Mouse (Mus musculus) hindbrain, embryonic 10.5 days (tissue): Measurements from ENCODE around the gene Smim24. TPM values are rescaled to one million over a fixed set of nuclear protein-coding genes. Genes with fewer than 3 reads are reported as not detected.

Experiments
- DNase-seq: peaks from one replicate; pipeline ENCODE4 v3.0.0-alpha.2; 2017; ENCODE audit warnings: low spot score
- H3K27ac ChIP-seq: fragments of 300-500 bp; sonication (generic); 2 replicates; pipeline ENCODE4 v1.5.1; 2016; ENCODE audit warnings: mild to moderate bottlenecking, moderate library complexity
- H3K27me3 ChIP-seq: fragments of 300-500 bp; sonication (generic); 2 replicates; pipeline ENCODE4 v1.6.1; 2016; ENCODE audit warnings: mild to moderate bottlenecking; ENCODE audit not compliant: poor library complexity, insufficient read depth, severe bottlenecking
- H3K36me3 ChIP-seq: fragments of 300-500 bp; sonication (generic); 2 replicates; pipeline ENCODE4 v1.6.1; 2016; ENCODE audit warnings: mild to moderate bottlenecking, moderate library complexity
- H3K4me1 ChIP-seq: fragments of 300-500 bp; sonication (generic); replicated peaks from 2 replicates; pipeline ENCODE4 v1.6.1; 2016; ENCODE audit warnings: mild to moderate bottlenecking
- H3K4me3 ChIP-seq: fragments of 300-500 bp; sonication (generic); 2 replicates; pipeline ENCODE4 v1.5.1; 2016; ENCODE audit warnings: mild to moderate bottlenecking, moderate library complexity
- H3K9me3 ChIP-seq: fragments of 300-500 bp; sonication (generic); 2 replicates; pipeline ENCODE4 v1.6.1; 2016; ENCODE audit warnings: mild to moderate bottlenecking, moderate library complexity
- WGBS: fragments of 180-500 bp; shearing (Covaris S2); methylation state at CpG from one replicate; pipeline ENCODE4 v1.1.7; 2016; 5-methylcytosine and 5-hydroxymethylcytosine counted together
- polyA plus RNA-seq: library from polyadenylated mRNA; unstranded; fragments of >200 nt; fragmentation: Nextera tagmentation; extraction: Ambion mirVana; gene quantifications from 2 replicates; pipeline ENCODE4 v1.2.1, GENCODE M21; 2016

Gene Smim24
- polyA plus RNA-seq, 1 experiment from 2014 or later: 3.0 TPM

DNA sequence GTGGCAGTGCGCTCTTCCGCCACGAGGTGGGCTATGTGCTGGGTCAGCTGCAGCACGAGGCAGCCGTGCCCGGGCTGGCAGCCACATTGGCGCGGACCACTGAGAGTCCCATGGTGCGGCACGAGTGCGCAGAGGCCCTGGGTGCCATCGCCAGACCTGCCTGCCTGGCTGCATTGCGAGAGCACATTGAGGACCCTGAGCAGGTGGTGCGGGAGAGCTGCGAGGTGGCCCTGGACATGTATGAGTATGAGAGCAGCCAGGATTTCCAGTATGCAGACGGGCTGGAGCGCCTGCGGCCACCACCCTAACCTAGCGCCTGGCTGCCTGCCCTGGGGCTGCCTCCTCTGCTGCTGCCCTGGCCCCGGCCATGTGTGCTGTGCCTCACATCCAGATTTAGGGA is 5.1 kb upstream of the Smim24 start:
- Histone ChIP-seq H3K27me3 (peaks cover 4% of the 10 kb centered on the region), H3K27ac (0 out of 2 replicates have a peak overlapping the region, but pooled peaks have one; percentile 29), H3K9me3 (no peaks in the 10 kb centered on the region), H3K4me3 (no peak overlapping the region), H3K36me3 (peaks cover 46% of the 10 kb centered on the region), H3K4me1 (peaks cover 42% of the 10 kb centered on the region)
- 94% methylated on average over 20 of the region's 20 CpGs for WGBS
- DNase-seq: no peak

DNA sequence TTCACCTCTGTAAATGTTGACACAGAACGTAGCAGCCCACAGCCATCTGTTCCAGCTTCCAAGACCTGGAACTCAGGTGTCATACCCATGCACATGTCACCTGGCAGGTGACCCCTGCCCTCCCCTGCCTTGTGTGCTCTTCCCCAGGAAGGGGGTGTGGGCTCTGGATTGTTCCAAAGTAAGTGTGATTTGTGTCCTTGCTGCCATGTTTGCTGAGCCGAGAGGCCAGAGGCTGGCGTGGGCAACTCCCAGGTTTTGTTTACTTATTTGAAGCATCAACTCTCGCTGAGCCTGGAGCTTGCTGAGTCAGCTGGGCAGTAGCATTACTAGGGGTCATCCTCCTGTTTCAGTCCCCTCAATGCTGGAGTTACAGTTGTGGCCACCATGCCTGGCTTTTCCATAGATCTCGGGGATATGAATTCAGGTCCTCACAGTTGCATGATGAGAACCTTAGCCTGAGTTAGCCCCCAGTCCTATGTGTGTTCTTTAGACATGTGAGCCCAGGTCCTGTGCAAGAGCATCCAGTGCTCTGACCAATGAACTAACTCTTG is 4.3 kb upstream of the Smim24 start, which contains the start of gene Gm48552:
Gene Gm48552 (plus strand): TSS at position 501 of the 551 bp plus-strand sequence.
- Histone ChIP-seq H3K36me3 (peaks cover 46% of the 10 kb centered on the region), H3K27me3 (peaks cover 7% of the 10 kb centered on the region), H3K4me1 (peaks cover 51% of the 10 kb centered on the region), H3K4me3 (no peak within 1 kb of the TSS), H3K9me3 (no peaks in the 10 kb centered on the region), H3K27ac (peak within 1 kb of the TSS; percentile 37)
- DNase-seq: no peak
- WGBS: 91% methylated on average over 5 of the region's 5 CpGs

DNA sequence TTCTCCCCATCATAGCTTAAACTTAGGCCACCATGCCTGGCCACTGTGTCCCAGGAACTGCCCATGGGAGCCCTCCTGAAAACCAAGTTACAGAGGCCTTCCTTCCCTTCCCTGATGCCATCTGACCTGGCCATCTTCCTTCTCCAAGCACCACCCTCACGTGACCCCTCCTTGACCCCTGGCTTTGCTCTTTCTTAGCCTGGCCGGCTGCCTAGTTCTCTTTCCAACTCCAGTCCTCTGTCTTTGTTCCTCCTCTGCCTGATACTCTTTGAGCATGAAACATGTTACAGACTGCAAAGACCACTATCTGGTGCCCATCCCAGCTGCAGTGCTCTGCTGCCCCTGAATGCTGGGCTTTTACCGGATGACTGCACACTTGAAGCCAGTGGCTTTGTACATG is 3.5 kb upstream of the Smim24 start:
- Histone ChIP-seq H3K4me3 (no peak overlapping the region), H3K27me3 (peaks cover 10% of the 10 kb centered on the region), H3K27ac (peak overlapping the region; percentile 37), H3K4me1 (peaks cover 57% of the 10 kb centered on the region), H3K9me3 (no peaks in the 10 kb centered on the region), H3K36me3 (peaks cover 46% of the 10 kb centered on the region)
- WGBS: 49% methylated on average over 3 of the region's 3 CpGs
- no peak for DNase-seq

DNA sequence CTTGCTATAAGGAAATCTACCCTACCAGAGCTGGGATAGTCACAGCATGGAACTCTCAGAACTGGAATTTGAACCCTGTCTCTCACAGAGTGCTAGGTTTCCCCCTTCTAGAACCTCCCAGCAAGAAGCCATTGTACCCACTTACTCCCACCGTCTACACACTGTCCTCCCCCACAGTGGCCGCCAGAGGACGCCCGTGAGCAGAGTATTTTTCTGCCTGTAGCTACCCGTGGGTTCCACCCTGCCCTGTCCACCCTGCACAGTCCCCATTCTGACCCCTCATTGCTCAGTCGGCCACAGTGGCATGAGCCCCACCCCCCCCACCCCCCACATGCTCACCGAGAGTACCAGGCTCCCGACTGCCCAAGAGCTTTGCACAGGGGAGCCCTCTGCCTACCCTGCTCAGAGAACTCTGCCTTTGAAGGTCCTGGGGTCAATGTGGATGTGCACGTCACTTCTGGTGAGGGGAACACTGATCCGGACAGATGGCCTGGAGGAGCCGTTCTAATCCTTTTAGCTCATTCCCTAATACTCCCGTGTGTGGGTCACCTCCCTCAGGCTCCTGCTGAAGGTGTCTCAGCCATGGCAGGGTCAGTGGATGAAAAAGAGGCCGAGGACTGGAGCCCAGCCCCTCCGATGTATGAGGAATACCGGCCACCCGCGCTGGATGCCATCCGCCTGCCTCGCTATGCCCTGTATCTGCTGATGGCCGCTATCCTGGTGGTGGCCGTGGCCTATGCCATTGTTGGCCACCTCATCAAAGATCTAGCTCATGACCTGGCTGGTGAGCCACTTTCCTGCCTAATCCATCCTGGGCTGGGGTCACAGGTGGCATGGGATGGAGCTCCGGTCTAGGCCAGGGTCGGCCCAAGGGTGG is 2.8 kb upstream of the Smim24 start:
- peak; percentile 78 for DNase-seq
- 65% methylated on average over 23 of the region's 23 CpGs for WGBS
- Histone ChIP-seq H3K27ac (peak overlapping the region; percentile 37), H3K36me3 (peaks cover 46% of the 10 kb centered on the region), H3K9me3 (no peaks in the 10 kb centered on the region), H3K4me1 (peaks cover 52% of the 10 kb centered on the region), H3K4me3 (no peak overlapping the region), H3K27me3 (peaks cover 10% of the 10 kb centered on the region)

DNA sequence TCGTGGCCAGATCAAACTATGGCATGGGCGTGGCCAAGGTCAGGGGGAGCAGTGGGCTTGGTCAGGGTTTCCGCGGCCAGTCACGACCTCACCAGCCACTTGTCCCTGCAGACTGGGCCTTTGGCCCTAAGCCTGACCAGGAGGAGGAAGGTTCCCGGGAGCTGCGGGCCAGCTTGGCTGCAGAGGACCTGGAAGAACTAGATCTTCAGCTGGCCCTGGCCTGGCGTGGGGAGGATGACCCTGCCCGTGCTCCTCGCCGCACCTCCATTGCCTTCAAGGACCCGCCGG is 2.2 kb upstream of the Smim24 start:
- no peaks in the 10 kb centered on the region for H3K9me3 ChIP-seq
- peaks cover 10% of the 10 kb centered on the region for H3K27me3 ChIP-seq
- peaks cover 47% of the 10 kb centered on the region for H3K4me1 ChIP-seq
- 91% methylated on average over 13 of the region's 13 CpGs for WGBS
- peaks cover 46% of the 10 kb centered on the region for H3K36me3 ChIP-seq
- no peak for DNase-seq
- no peak overlapping the region; the same call in 1 of the 2 replicates for H3K27ac ChIP-seq
- no peak overlapping the region for H3K4me3 ChIP-seq

DNA sequence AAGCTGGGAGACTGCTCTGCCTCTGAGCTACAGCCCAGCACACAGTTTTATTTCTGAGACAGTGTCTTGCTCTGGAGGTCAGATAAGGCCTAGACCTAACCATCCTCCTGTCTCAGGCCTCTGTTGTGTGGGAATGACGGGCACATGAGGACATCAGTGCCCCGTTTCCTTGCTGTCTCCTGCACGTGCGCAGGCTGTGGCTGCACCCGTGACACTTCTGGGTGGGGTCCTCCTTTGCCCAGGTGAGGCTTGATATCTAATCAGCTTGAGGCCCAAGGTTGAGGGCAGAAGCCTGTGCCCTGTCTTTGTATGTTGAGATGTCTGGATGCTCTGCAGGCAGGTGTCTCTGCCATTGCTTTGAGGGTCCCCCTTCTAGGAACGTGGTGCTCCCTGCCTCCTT is 581 bp upstream of the Smim24 start:
- Histone ChIP-seq H3K4me1 (peaks cover 54% of the 10 kb centered on the region), H3K4me3 (no peak overlapping the region; the same call in 1 of the 2 replicates), H3K27ac (no peak overlapping the region), H3K36me3 (peaks cover 30% of the 10 kb centered on the region), H3K27me3 (peaks cover 18% of the 10 kb centered on the region), H3K9me3 (no peaks in the 10 kb centered on the region)
- no peak for DNase-seq
- WGBS: 87% methylated on average over 6 of the region's 6 CpGs

DNA sequence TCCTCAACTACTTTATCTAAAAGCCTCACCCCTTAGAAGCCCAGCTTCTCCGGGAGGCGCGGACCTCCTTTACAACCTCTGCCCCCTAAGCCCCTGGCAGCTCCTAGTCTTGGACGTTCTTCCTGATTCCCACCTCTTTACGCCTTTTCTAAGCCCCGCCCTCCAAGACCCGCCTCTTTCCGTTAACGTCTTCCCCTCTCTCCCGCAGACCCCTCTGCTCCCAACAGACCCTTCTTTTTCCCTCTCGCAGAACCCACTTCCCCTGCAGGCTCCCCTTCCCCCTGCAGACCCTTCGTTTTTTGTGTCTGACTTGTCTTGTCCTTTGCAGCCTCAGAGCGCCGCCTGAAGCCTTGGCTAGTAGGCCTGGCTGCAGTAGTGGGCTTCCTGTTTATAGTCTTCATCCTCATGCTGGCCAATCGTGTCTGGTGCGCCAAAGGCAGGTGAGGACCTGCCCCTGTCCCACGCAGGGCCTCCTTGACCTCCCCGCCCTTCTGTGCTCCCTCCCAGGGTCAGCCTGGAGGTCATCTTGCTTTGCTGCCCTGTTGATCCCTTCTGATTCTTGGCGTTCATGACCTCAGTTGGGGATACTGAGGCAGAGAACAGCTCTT is 709 bp downstream of the Smim24 start:
- Histone ChIP-seq H3K4me1 (peaks cover 60% of the 10 kb centered on the region), H3K9me3 (no peaks in the 10 kb centered on the region), H3K36me3 (peaks cover 17% of the 10 kb centered on the region), H3K4me3 (peak overlapping the region; percentile 43), H3K27ac (peak overlapping the region; percentile 75), H3K27me3 (peaks cover 27% of the 10 kb centered on the region)
- no peak for DNase-seq
- 10% methylated on average over 19 of the region's 19 CpGs for WGBS

DNA sequence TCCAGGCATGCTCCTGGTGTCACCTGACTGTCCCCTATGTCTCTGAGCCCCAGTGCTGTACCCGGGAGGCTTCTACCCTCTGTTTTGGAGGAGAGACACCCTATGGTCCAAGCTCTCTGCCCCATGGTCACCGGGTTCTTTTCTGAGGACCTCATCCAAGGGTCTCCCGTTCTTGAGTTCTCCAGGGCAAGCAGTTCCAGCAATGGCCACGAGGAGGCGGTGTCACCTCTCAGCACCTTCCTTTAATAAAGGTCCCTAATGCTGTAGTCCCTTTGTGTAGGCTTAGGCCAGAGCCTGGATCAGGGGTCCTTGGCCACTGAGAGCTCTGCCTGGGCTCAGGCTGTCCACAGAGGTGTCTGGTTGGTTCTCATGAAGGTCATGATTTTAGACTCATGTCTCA is 2.3 kb downstream of the Smim24 start:
- Histone ChIP-seq H3K4me3 (no peak overlapping the region), H3K27ac (no peak overlapping the region), H3K27me3 (peaks cover 38% of the 10 kb centered on the region), H3K9me3 (no peaks in the 10 kb centered on the region), H3K4me1 (peaks cover 60% of the 10 kb centered on the region), H3K36me3 (peaks cover 14% of the 10 kb centered on the region)
- WGBS: 18% methylated on average over 5 of the region's 5 CpGs
- peak; percentile 83 for DNase-seq

DNA sequence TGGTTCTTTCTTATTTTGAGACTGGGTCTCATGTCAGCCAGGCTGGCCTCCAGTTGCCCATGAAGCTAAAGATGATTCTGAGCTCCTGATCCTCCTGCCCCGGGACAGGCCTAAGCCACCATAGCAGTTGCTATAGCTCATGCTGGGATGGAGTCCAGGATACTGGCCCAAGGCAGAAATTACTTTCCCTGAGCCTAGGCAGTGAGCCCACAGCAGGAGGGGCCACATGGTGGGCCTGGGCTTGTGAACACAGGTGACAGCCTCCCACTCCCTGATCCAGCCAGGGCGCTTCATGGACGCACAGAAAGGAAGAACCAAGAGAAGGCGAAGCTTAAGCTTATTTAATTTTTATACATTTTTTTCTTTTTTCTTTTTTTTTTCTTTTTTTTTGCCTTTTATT is 3.0 kb downstream of the Smim24 start:
- 76% methylated on average over 4 of the region's 4 CpGs for WGBS
- Histone ChIP-seq H3K27me3 (peaks cover 45% of the 10 kb centered on the region), H3K27ac (peak overlapping the region; percentile 26; the same call in 1 of the 2 replicates), H3K4me3 (no peak overlapping the region), H3K36me3 (peaks cover 12% of the 10 kb centered on the region), H3K9me3 (no peaks in the 10 kb centered on the region), H3K4me1 (peaks cover 63% of the 10 kb centered on the region)
- no peak for DNase-seq

DNA sequence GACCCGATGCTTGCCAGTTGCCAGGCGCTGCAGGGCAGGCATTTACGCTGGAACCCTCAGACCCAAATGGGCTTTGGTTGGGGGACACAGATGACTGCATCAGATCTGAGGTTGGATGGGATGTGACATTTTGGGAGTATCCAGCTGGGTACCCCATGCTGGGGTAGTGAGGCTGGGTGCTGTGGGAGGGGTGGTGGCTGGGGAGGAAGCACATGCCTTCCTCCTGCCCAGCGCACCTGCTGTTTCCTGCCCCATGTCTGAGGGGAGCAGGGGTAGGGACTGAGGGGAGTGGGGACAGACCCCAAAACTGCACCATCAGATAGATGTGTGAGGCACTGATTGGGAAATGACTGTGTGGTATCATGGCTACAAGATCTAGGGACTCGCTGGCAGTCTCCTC is 3.9 kb downstream of the Smim24 start:
- no peak for DNase-seq

DNA sequence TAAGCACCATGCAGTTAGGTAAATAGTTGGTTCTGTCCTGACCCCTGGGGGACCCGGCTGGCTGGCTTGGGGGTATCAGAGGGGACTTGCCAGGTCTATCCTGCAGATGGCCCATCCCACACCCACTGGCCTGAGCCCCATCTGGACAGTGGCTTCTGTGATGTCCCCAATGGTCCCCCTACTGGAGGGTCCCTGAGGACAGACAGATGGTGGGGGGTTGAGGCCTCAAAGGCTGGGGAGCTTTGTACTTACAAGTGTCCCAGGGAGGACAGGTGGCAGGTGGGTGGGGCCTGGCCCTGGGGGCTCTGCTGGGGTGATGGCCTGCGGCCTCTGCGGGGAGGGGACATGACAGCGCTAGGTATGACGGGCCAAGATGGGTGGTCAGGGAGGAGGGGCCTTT is 6.4 kb downstream of the Smim24 start:
- peaks cover 11% of the 10 kb centered on the region for H3K36me3 ChIP-seq
- DNase-seq: no peak
- H3K9me3 ChIP-seq: no peaks in the 10 kb centered on the region
- peak overlapping the region; percentile 0; the same call in 1 of the 2 replicates for H3K4me3 ChIP-seq
- H3K4me1 ChIP-seq: peaks cover 78% of the 10 kb centered on the region
- H3K27ac ChIP-seq: peak overlapping the region; percentile 93
- WGBS: 54% methylated on average over 5 of the region's 5 CpGs
- peaks cover 64% of the 10 kb centered on the region for H3K27me3 ChIP-seq

More for the DNA sequence above, 3.9 kb downstream of the Smim24 start:
- WGBS: 51% methylated on average over 5 of the region's 5 CpGs
- Histone ChIP-seq H3K9me3 (no peaks in the 10 kb centered on the region), H3K36me3 (peaks cover 11% of the 10 kb centered on the region), H3K27me3 (peaks cover 53% of the 10 kb centered on the region), H3K4me3 (no peak overlapping the region), H3K27ac (peak overlapping the region; percentile 8; the same call in 1 of the 2 replicates), H3K4me1 (peaks cover 72% of the 10 kb centered on the region)

DNA sequence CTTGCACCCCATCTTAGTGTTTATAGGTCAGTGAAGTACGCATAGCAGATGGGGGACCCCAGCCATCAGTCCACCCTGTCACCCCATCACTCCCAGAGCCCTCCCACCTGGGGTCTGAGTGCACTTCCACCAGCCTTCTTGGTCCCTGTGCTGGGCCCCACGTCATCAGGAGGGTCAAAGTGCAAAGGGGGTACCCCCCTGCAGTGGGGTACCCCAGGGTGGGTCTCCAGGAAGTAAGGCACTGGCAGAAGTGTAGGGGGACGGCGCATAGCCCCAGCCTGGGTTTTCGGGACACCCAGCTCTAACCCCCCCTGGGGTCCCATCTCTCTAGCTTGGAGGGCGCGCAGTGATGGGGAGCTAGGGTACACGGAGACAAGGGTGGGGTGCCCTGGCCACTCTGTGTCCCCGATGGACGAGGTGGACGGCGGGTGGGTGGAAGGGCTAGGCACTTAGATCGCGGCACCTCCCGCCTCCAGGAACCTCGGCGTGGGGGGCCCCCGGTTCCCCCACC is 7.0 kb downstream of the Smim24 start:
- Histone ChIP-seq H3K4me3 (peak overlapping the region; percentile 41; the same call in 1 of the 2 replicates), H3K4me1 (peaks cover 83% of the 10 kb centered on the region), H3K27ac (peak overlapping the region; percentile 93), H3K9me3 (no peaks in the 10 kb centered on the region), H3K36me3 (peaks cover 11% of the 10 kb centered on the region), H3K27me3 (peaks cover 70% of the 10 kb centered on the region)
- DNase-seq: no peak
- 70% methylated on average over 18 of the region's 18 CpGs for WGBS
